Mouse (Mus musculus) olfactory bulb, adult 2 months (tissue): ENCODE data around the gene Kdm7a. TPM values are rescaled to one million over a fixed set of nuclear protein-coding genes. Genes with fewer than 3 reads are reported as not detected.

ENCODE experiments used
- H3K27ac ChIP-seq: fragments of 200-500 bp; 2 replicates; pipeline ENCODE4 v1.5.1; 2012; ENCODE audit warnings: low read depth, low read length; ENCODE audit not compliant: insufficient read depth
- H3K4me1 ChIP-seq: fragments of 200-500 bp; 2 replicates; pipeline ENCODE4 v1.6.1; 2012; ENCODE audit warnings: low read length; ENCODE audit not compliant: control insufficient read depth, insufficient read depth
- H3K4me3 ChIP-seq: fragments of 200-500 bp; 2 replicates; pipeline ENCODE4 v1.5.1; 2012; ENCODE audit warnings: mild to moderate bottlenecking, low read depth, low read length, moderate library complexity; ENCODE audit not compliant: insufficient read depth
- CTCF ChIP-seq: fragments of 200-500 bp; IDR thresholded peaks from 2 replicates; pipeline ENCODE4 v1.5.1; 2012; ENCODE audit warnings: low read depth, mild to moderate bottlenecking, low read length, moderate library complexity; ENCODE audit not compliant: insufficient read depth
- POLR2A ChIP-seq: fragments of 200-500 bp; IDR thresholded peaks from 2 replicates; pipeline ENCODE4 v1.6.1; 2012; ENCODE audit warnings: mild to moderate bottlenecking, low read depth, low read length, moderate library complexity; ENCODE audit not compliant: insufficient read depth
- WGBS: fragments of 180-500 bp; shearing (Covaris S2); methylation state at CpG from one replicate; pipeline ENCODE4 v1.1.7; 2018; 5-methylcytosine and 5-hydroxymethylcytosine counted together
- polyA plus RNA-seq: library from polyadenylated mRNA; stranded (reverse); fragments of >200 nt; gene quantifications from 2 replicates; pipeline ENCODE4 v1.2.4, GENCODE M21; 2012; ENCODE audit warnings: low replicate concordance; ENCODE audit not compliant: missing spikeins, insufficient read depth, insufficient read length

Gene Kdm7a
- 63.2 TPM in 1 of 2 replicates, not detected in the other for polyA plus RNA-seq

GRCm38 (mm10) chr6:39206581-39207461 is at the start of gene Kdm7a:
TSS of gene Kdm7a (minus strand) at chr6:39206789.
- 8% methylated on average over 119 of the region's 124 CpGs for WGBS
- Histone ChIP-seq H3K4me3 (peak within 1 kb of the TSS; percentile 85), H3K4me1 (peaks cover 2% of the 10 kb centered on the region), H3K27ac (peak within 1 kb of the TSS; percentile 77)
- TF ChIP-seq CTCF, result no peak
- TF ChIP-seq POLR2A, result peak; percentile 57

- TF ChIP-seq CTCF (no peak), POLR2A (no peak)
- H3K4me3 ChIP-seq, result no peak overlapping the region
- WGBS, result 64% methylated on average over 8 of the region's 8 CpGs
- H3K4me1 ChIP-seq, result peaks cover 9% of the 10 kb centered on the region
- no peak overlapping the region for H3K27ac ChIP-seq
Observed at GRCm38 (mm10) chr6:39255271-39255670, 48.7 kb upstream of the Kdm7a start.

- TF ChIP-seq POLR2A (no peak), CTCF (no peak)
- 97% methylated on average over 2 of the region's 2 CpGs for WGBS
- Histone ChIP-seq H3K27ac (no peak overlapping the region), H3K4me3 (no peak overlapping the region), H3K4me1 (no peaks in the 10 kb centered on the region)
Observed at GRCm38 (mm10) chr6:39250055-39250454, 43.5 kb upstream of the Kdm7a start.

- Histone ChIP-seq H3K4me1 (no peaks in the 10 kb centered on the region), H3K4me3 (no peak overlapping the region), H3K27ac (no peak overlapping the region)
- TF ChIP-seq CTCF, result no peak
- TF ChIP-seq POLR2A, result no peak
- 73% methylated on average over 16 of the region's 16 CpGs for WGBS
Observed at GRCm38 (mm10) chr6:39249176-39249770, 42.7 kb upstream of the Kdm7a start.

- no peak for TF ChIP-seq CTCF
- no peak for TF ChIP-seq POLR2A
- Histone ChIP-seq H3K27ac (no peak overlapping the region), H3K4me1 (peaks cover 4% of the 10 kb centered on the region), H3K4me3 (no peak overlapping the region)
- WGBS, result 47% methylated on average over 9 of the region's 9 CpGs
Observed at GRCm38 (mm10) chr6:39244066-39244465, 37.5 kb upstream of the Kdm7a start.

GRCm38 (mm10) chr6:39243511-39243961 is 36.9 kb upstream of the Kdm7a start:
- Histone ChIP-seq H3K4me3 (no peak overlapping the region), H3K4me1 (peaks cover 4% of the 10 kb centered on the region), H3K27ac (no peak overlapping the region)
- 77% methylated on average over 8 of the region's 8 CpGs for WGBS
- no peak for TF ChIP-seq POLR2A
- no peak for TF ChIP-seq CTCF

GRCm38 (mm10) chr6:39242718-39243471 is 36.3 kb upstream of the Kdm7a start:
- 64% methylated on average over 8 of the region's 8 CpGs for WGBS
- TF ChIP-seq POLR2A (no peak), CTCF (no peak)

GRCm38 (mm10) chr6:39241421-39241891 is 34.9 kb upstream of the Kdm7a start:
- no peak for TF ChIP-seq CTCF
- no peak for TF ChIP-seq POLR2A
- Histone ChIP-seq H3K4me3 (no peak overlapping the region), H3K4me1 (peaks cover 4% of the 10 kb centered on the region), H3K27ac (no peak overlapping the region)
- 49% methylated on average over 4 of the region's 4 CpGs for WGBS

More at GRCm38 (mm10) chr6:39242718-39243471, 36.3 kb upstream of the Kdm7a start:
- Histone ChIP-seq H3K4me1 (peaks cover 4% of the 10 kb centered on the region), H3K4me3 (no peak overlapping the region), H3K27ac (no peak overlapping the region)
